Mouse (Mus musculus): ENCODE measurements around the gene Satb2. TPM values are rescaled to one million over a fixed set of nuclear protein-coding genes. Genes with fewer than 3 reads are reported as not detected.

Satb2 gene
- polyA plus RNA-seq, 1 experiment from 2014 or later, result 62.5 TPM

- no peak overlapping the region for H3K4me2 ChIP-seq (replicated peaks)
- WGBS, result 0% methylated on average over 1 of the region's 1 CpGs
- H3K9ac ChIP-seq (replicated peaks), result no peak overlapping the region
Measured at GRCm38 (mm10) chr1:56981508-56981907, 3.1 kb upstream of the Satb2 start.

GRCm38 (mm10) chr1:56980631-56981275 lies 2.3 kb upstream of the Satb2 start:
- H3K36me3 ChIP-seq, result no peaks in the 10 kb centered on the region
- no peaks in the 10 kb centered on the region for H3K9me3 ChIP-seq
- peak overlapping the region; percentile 28 for H3K4me2 ChIP-seq (replicated peaks)
- no peak overlapping the region for H3K27ac ChIP-seq (replicated peaks)
- H3K27me3 ChIP-seq, result peaks cover 65% of the 10 kb centered on the region
- no peak for ATAC-seq (replicated peaks)
- H3K9ac ChIP-seq (replicated peaks), result no peak overlapping the region
- H3K4me1 ChIP-seq, result peaks cover 44% of the 10 kb centered on the region
- H3K4me3 ChIP-seq, result peak overlapping the region; percentile 16
- under 1% methylated on average over 27 of the region's 27 CpGs for WGBS

More at GRCm38 (mm10) chr1:56981508-56981907, 3.1 kb upstream of the Satb2 start:
- Histone ChIP-seq H3K27ac (replicated peaks) (no peak overlapping the region), H3K4me3 (no peak overlapping the region), H3K4me1 (peaks cover 38% of the 10 kb centered on the region), H3K27me3 (peaks cover 64% of the 10 kb centered on the region), H3K9me3 (no peaks in the 10 kb centered on the region), H3K36me3 (no peaks in the 10 kb centered on the region)
- no peak for ATAC-seq (replicated peaks)

GRCm38 (mm10) chr1:56979531-56980395 lies 1.3 kb upstream of the Satb2 start:
- Histone ChIP-seq H3K9me3 (no peaks in the 10 kb centered on the region), H3K4me3 (no peak overlapping the region), H3K27me3 (peaks cover 59% of the 10 kb centered on the region), H3K27ac (replicated peaks) (no peak overlapping the region), H3K4me2 (replicated peaks) (peak overlapping the region; percentile 0; the same call in 1 of the 2 replicates), H3K36me3 (no peaks in the 10 kb centered on the region), H3K4me1 (peaks cover 46% of the 10 kb centered on the region), H3K9ac (replicated peaks) (no peak overlapping the region)
- WGBS, result 4% methylated on average over 7 of the region's 7 CpGs
- no peak for ATAC-seq (replicated peaks)

- H3K9ac ChIP-seq (replicated peaks), result peak overlapping the region; percentile 42
- no peaks in the 10 kb centered on the region for H3K36me3 ChIP-seq
- ATAC-seq (replicated peaks), result 0 out of 2 replicates have a peak, but pooled peaks have one; percentile 21
- H3K27ac ChIP-seq (replicated peaks), result peak overlapping the region; percentile 79; the same call in 1 of the 2 replicates
- WGBS, result under 1% methylated on average over 45 of the region's 45 CpGs
- H3K4me1 ChIP-seq, result peaks cover 45% of the 10 kb centered on the region
- peaks cover 44% of the 10 kb centered on the region for H3K27me3 ChIP-seq
- peak overlapping the region; percentile 35 for H3K4me3 ChIP-seq
- peak overlapping the region; percentile 59 for H3K4me2 ChIP-seq (replicated peaks)
- no peaks in the 10 kb centered on the region for H3K9me3 ChIP-seq
Measured at GRCm38 (mm10) chr1:56977201-56978100, 999 bp downstream of the Satb2 start.

GRCm38 (mm10) chr1:56976825-56977104 lies 1.7 kb downstream of the Satb2 start:
- Histone ChIP-seq H3K4me1 (peaks cover 45% of the 10 kb centered on the region), H3K27ac (replicated peaks) (peak overlapping the region; percentile 79), H3K36me3 (no peaks in the 10 kb centered on the region), H3K9ac (replicated peaks) (peak overlapping the region; percentile 42), H3K4me2 (replicated peaks) (peak overlapping the region; percentile 59), H3K4me3 (peak overlapping the region; percentile 35), H3K9me3 (no peaks in the 10 kb centered on the region), H3K27me3 (peaks cover 38% of the 10 kb centered on the region)
- 1% methylated on average over 11 of the region's 11 CpGs for WGBS
- no peak for ATAC-seq (replicated peaks)

- peak overlapping the region; percentile 79 for H3K27ac ChIP-seq (replicated peaks)
- peaks cover 35% of the 10 kb centered on the region for H3K27me3 ChIP-seq
Measured at GRCm38 (mm10) chr1:56976044-56976824, 2.2 kb downstream of the Satb2 start.

GRCm38 (mm10) chr1:56975546-56975945 lies 2.9 kb downstream of the Satb2 start:
- peak overlapping the region; percentile 47 for H3K9ac ChIP-seq (replicated peaks)

More at GRCm38 (mm10) chr1:56976044-56976824, 2.2 kb downstream of the Satb2 start:
- 2% methylated on average over 25 of the region's 25 CpGs for WGBS
- Histone ChIP-seq H3K4me1 (peaks cover 50% of the 10 kb centered on the region), H3K36me3 (no peaks in the 10 kb centered on the region), H3K4me3 (peak overlapping the region; percentile 35), H3K4me2 (replicated peaks) (peak overlapping the region; percentile 59), H3K9ac (replicated peaks) (peak overlapping the region; percentile 42), H3K9me3 (no peaks in the 10 kb centered on the region)
- no peak for ATAC-seq (replicated peaks)

GRCm38 (mm10) chr1:56974187-56974586 lies 4.3 kb downstream of the Satb2 start:
- no peak for ATAC-seq (replicated peaks)
- Histone ChIP-seq H3K9ac (replicated peaks) (peak overlapping the region; percentile 75; the same call in 1 of the 2 replicates), H3K4me3 (peak overlapping the region; percentile 19), H3K36me3 (no peaks in the 10 kb centered on the region), H3K9me3 (no peaks in the 10 kb centered on the region), H3K4me1 (peaks cover 60% of the 10 kb centered on the region), H3K4me2 (replicated peaks) (0 out of 2 replicates have a peak overlapping the region, but pooled peaks have one; percentile 10), H3K27me3 (peaks cover 21% of the 10 kb centered on the region), H3K27ac (replicated peaks) (peak overlapping the region; percentile 56; the same call in 1 of the 2 replicates)
- WGBS, result 3% methylated on average over 14 of the region's 14 CpGs

More at GRCm38 (mm10) chr1:56975546-56975945, 2.9 kb downstream of the Satb2 start:
- Histone ChIP-seq H3K4me3 (peak overlapping the region; percentile 35), H3K36me3 (no peaks in the 10 kb centered on the region), H3K9me3 (no peaks in the 10 kb centered on the region), H3K4me2 (replicated peaks) (peak overlapping the region; percentile 59), H3K27me3 (peaks cover 28% of the 10 kb centered on the region), H3K27ac (replicated peaks) (peak overlapping the region; percentile 79), H3K4me1 (peaks cover 50% of the 10 kb centered on the region)
- no peak for ATAC-seq (replicated peaks)
- 4% methylated on average over 12 of the region's 12 CpGs for WGBS

- no peak for ATAC-seq (replicated peaks)
- Histone ChIP-seq H3K27me3 (peaks cover 25% of the 10 kb centered on the region), H3K4me2 (replicated peaks) (peak overlapping the region; percentile 94), H3K4me1 (peaks cover 60% of the 10 kb centered on the region), H3K36me3 (no peaks in the 10 kb centered on the region), H3K27ac (replicated peaks) (peak overlapping the region; percentile 96), H3K9ac (replicated peaks) (peak overlapping the region; percentile 75), H3K9me3 (no peaks in the 10 kb centered on the region), H3K4me3 (peak overlapping the region; percentile 89)
- WGBS, result 0% methylated on average over 16 of the region's 16 CpGs
Measured at GRCm38 (mm10) chr1:56973593-56973950, 4.9 kb downstream of the Satb2 start.

GRCm38 (mm10) chr1:56972950-56973592 lies 5.4 kb downstream of the Satb2 start:
- peak overlapping the region; percentile 96 for H3K27ac ChIP-seq (replicated peaks)
- peak; percentile 52 for ATAC-seq (replicated peaks)
- H3K4me1 ChIP-seq, result peaks cover 57% of the 10 kb centered on the region
- H3K27me3 ChIP-seq, result peaks cover 22% of the 10 kb centered on the region
- H3K9me3 ChIP-seq, result no peaks in the 10 kb centered on the region
- peak overlapping the region; percentile 89 for H3K4me3 ChIP-seq
- peak overlapping the region; percentile 75 for H3K9ac ChIP-seq (replicated peaks)
- under 1% methylated on average over 47 of the region's 47 CpGs for WGBS
- H3K4me2 ChIP-seq (replicated peaks), result peak overlapping the region; percentile 94
- no peaks in the 10 kb centered on the region for H3K36me3 ChIP-seq
